Mouse (Mus musculus) neural tube, embryonic 11.5 days (tissue): ENCODE data around the gene Gm38394. TPM values are rescaled to one million over a fixed set of nuclear protein-coding genes. Genes with fewer than 3 reads are reported as not detected.
"Not testable (repeated sequence)": the region's sequence is repeated elsewhere in the genome, so short reads cannot be mapped to it uniquely, and the experiment has no call there.

Source experiments
- ATAC-seq: fragments of 200-750 bp; cut with Nextera tagmentation; 2 replicates; pipeline ENCODE4 v1.8.0; 2017; ENCODE audit warnings: moderate number of reproducible peaks, mild to moderate bottlenecking, moderate TSS enrichment, moderate library complexity; ENCODE audit not compliant: insufficient read depth, low FRiP score, low TSS enrichment
- DNase-seq: peaks from one replicate; pipeline ENCODE4 v3.0.0-alpha.2; 2015; ENCODE audit warnings: low spot score
- H3K27ac ChIP-seq: fragments of 300-500 bp; sonication (generic); 2 replicates; pipeline ENCODE4 v1.5.1; 2014; ENCODE audit warnings: low read depth, mild to moderate bottlenecking, low read length
- H3K27me3 ChIP-seq: fragments of 300-500 bp; sonication (generic); 2 replicates; pipeline ENCODE4 v1.6.1; 2014; ENCODE audit warnings: mild to moderate bottlenecking, low read length, mixed read lengths; ENCODE audit not compliant: control insufficient read depth, insufficient read depth
- H3K36me3 ChIP-seq: fragments of 300-500 bp; sonication (generic); 2 replicates; pipeline ENCODE4 v1.6.1; 2014; ENCODE audit warnings: mild to moderate bottlenecking, low read length, moderate library complexity, mixed read lengths; ENCODE audit not compliant: control insufficient read depth, insufficient read depth
- H3K4me1 ChIP-seq: fragments of 300-500 bp; sonication (generic); 2 replicates; pipeline ENCODE4 v1.6.1; 2014; ENCODE audit warnings: low read length, mixed read lengths; ENCODE audit not compliant: control insufficient read depth, insufficient read depth
- H3K4me2 ChIP-seq: fragments of 300-500 bp; sonication (generic); 2 replicates; pipeline ENCODE4 v1.6.1; 2014; ENCODE audit warnings: low read depth, mild to moderate bottlenecking, moderate library complexity
- H3K4me3 ChIP-seq: fragments of 300-500 bp; sonication (generic); 2 replicates; pipeline ENCODE4 v1.5.1; 2014; ENCODE audit warnings: low read depth, low read length
- H3K9ac ChIP-seq: fragments of 300-500 bp; sonication (generic); 2 replicates; pipeline ENCODE4 v1.6.1; 2014; ENCODE audit warnings: mild to moderate bottlenecking, low read length
- H3K9me3 ChIP-seq: fragments of 300-500 bp; sonication (generic); 2 replicates; pipeline ENCODE4 v1.6.1; 2016; ENCODE audit warnings: low read length; ENCODE audit not compliant: control insufficient read depth
- WGBS: fragments of 180-500 bp; shearing (Covaris S2); extraction: QIAGEN DNeasy Blood & Tissue Kit; methylation state at CpG from one replicate; pipeline ENCODE4 v1.1.7; 2014; 5-methylcytosine and 5-hydroxymethylcytosine counted together
- polyA plus RNA-seq: library from polyadenylated mRNA; unstranded; fragments of >200 nt; fragmentation: Nextera tagmentation; extraction: Ambion mirVana; gene quantifications from 2 replicates; pipeline ENCODE4 v1.2.1, GENCODE M21; 2014

The Gm38394 gene
- polyA plus RNA-seq, 1 experiment from 2014 or later = 6.8 TPM

GRCm38 (mm10) chr1:133670190-133670589 lies 9.1 kb upstream of the Gm38394 start:
- ATAC-seq (no peak), DNase-seq (no peak)
- Histone ChIP-seq H3K4me3 (no peak overlapping the region), H3K9me3 (no peaks in the 10 kb centered on the region), H3K36me3 (no peaks in the 10 kb centered on the region), H3K27ac (0 out of 2 replicates have a peak overlapping the region, but pooled peaks have one; percentile 27), H3K27me3 (no peaks in the 10 kb centered on the region), H3K4me1 (no peaks in the 10 kb centered on the region), H3K9ac (0 out of 2 replicates have a peak overlapping the region, but pooled peaks have one; percentile 15), H3K4me2 (no peak overlapping the region)
- 53% methylated on average over 12 of the region's 12 CpGs for WGBS

- no peaks in the 10 kb centered on the region for H3K9me3 ChIP-seq
- H3K36me3 ChIP-seq = no peaks in the 10 kb centered on the region
- H3K27me3 ChIP-seq = no peaks in the 10 kb centered on the region
- H3K4me2 ChIP-seq = no peak overlapping the region
- DNase-seq (no peak), ATAC-seq (no peak)
- no peaks in the 10 kb centered on the region for H3K4me1 ChIP-seq
- no peak overlapping the region for H3K9ac ChIP-seq
- 83% methylated on average over 3 of the region's 3 CpGs for WGBS
- no peak overlapping the region for H3K4me3 ChIP-seq
- no peak overlapping the region for H3K27ac ChIP-seq
Observed at GRCm38 (mm10) chr1:133668618-133669017, 7.5 kb upstream of the Gm38394 start.

- Histone ChIP-seq H3K36me3 (no peaks in the 10 kb centered on the region), H3K4me3 (no peak overlapping the region), H3K4me2 (no peak overlapping the region), H3K4me1 (no peaks in the 10 kb centered on the region), H3K27me3 (no peaks in the 10 kb centered on the region), H3K9ac (no peak overlapping the region), H3K27ac (no peak overlapping the region), H3K9me3 (no peaks in the 10 kb centered on the region)
- 47% methylated on average over 7 of the region's 7 CpGs for WGBS
- DNase-seq (no peak), ATAC-seq (no peak)
Observed at GRCm38 (mm10) chr1:133667721-133668120, 6.6 kb upstream of the Gm38394 start.

- not testable (repeated sequence) for H3K4me2 ChIP-seq, H3K4me3 ChIP-seq, H3K27ac ChIP-seq, H3K4me1 ChIP-seq, H3K9me3 ChIP-seq, ATAC-seq, H3K9ac ChIP-seq, DNase-seq, H3K27me3 ChIP-seq, H3K36me3 ChIP-seq
- 84% methylated on average over 7 of the region's 8 CpGs for WGBS
Observed at GRCm38 (mm10) chr1:133665713-133666112, 4.6 kb upstream of the Gm38394 start.

- Histone ChIP-seq H3K9me3 (no peaks in the 10 kb centered on the region), H3K36me3 (no peaks in the 10 kb centered on the region), H3K4me2 (no peak overlapping the region), H3K9ac (no peak overlapping the region), H3K27me3 (no peaks in the 10 kb centered on the region), H3K4me1 (peaks cover 6% of the 10 kb centered on the region; the same call in 1 of the 2 replicates), H3K4me3 (no peak overlapping the region), H3K27ac (no peak overlapping the region)
- 74% methylated on average over 11 of the region's 11 CpGs for WGBS
- ATAC-seq (no peak), DNase-seq (no peak)
Observed at GRCm38 (mm10) chr1:133664203-133664970, 3.3 kb upstream of the Gm38394 start.

- no peaks in the 10 kb centered on the region for H3K27me3 ChIP-seq
- 76% methylated on average over 4 of the region's 4 CpGs for WGBS
- H3K4me1 ChIP-seq = peaks cover 11% of the 10 kb centered on the region; the same call in 1 of the 2 replicates
- H3K4me2 ChIP-seq = no peak overlapping the region
- no peak overlapping the region for H3K27ac ChIP-seq
- H3K9ac ChIP-seq = no peak overlapping the region
- no peak overlapping the region for H3K4me3 ChIP-seq
- ATAC-seq (no peak), DNase-seq (no peak)
- no peaks in the 10 kb centered on the region for H3K36me3 ChIP-seq
- H3K9me3 ChIP-seq = no peaks in the 10 kb centered on the region
Observed at GRCm38 (mm10) chr1:133663427-133663826, 2.3 kb upstream of the Gm38394 start.

GRCm38 (mm10) chr1:133662941-133663340 lies 1.8 kb upstream of the Gm38394 start:
- no peaks in the 10 kb centered on the region for H3K9me3 ChIP-seq
- H3K27me3 ChIP-seq = no peaks in the 10 kb centered on the region
- H3K36me3 ChIP-seq = no peaks in the 10 kb centered on the region; the same call in 1 of the 2 replicates
- H3K4me1 ChIP-seq = peaks cover 11% of the 10 kb centered on the region; the same call in 1 of the 2 replicates
- WGBS = 93% methylated on average over 7 of the region's 7 CpGs
- DNase-seq (no peak), ATAC-seq (no peak)
- no peak overlapping the region for H3K4me3 ChIP-seq
- H3K4me2 ChIP-seq = no peak overlapping the region
- no peak overlapping the region for H3K9ac ChIP-seq
- no peak overlapping the region for H3K27ac ChIP-seq

GRCm38 (mm10) chr1:133660466-133661202 lies 484 bp downstream of the Gm38394 start, which contains the start of gene Zbed6:
Gene Zbed6 (minus strand): TSS chr1:133660885.
- peak; percentile 87 for ATAC-seq
- under 1% methylated on average over 39 of the region's 41 CpGs for WGBS
- Histone ChIP-seq H3K36me3 (peaks cover 4% of the 10 kb centered on the region; the same call in 1 of the 2 replicates), H3K4me2 (peak within 1 kb of the TSS; percentile 83), H3K9me3 (no peaks in the 10 kb centered on the region), H3K9ac (peak within 1 kb of the TSS; percentile 69), H3K27me3 (no peaks in the 10 kb centered on the region), H3K27ac (peak within 1 kb of the TSS; percentile 77), H3K4me1 (peaks cover 11% of the 10 kb centered on the region; the same call in 1 of the 2 replicates), H3K4me3 (peak within 1 kb of the TSS; percentile 70)
- peak; percentile 74 for DNase-seq
